Comparison of ENCODE assay signal across 25 mouse cellular contexts in genomic region chr9:56652551-56652950, GRCm38 (mm10).
DNase-seq lines count a peak whose midpoint lies in the region; ATAC-seq and TF ChIP-seq lines count a peak whose summit lies in the region.
"Had no signal": no experiment of that assay in that cellular context is flagged by ENCODE, and none has a peak within 500 bp of the region (broad histone marks: within the 10 kb centered on the region; RNA-seq: fewer than 3 reads in every experiment).

No protein-coding gene starts in this region.

- no peak overlapping the region for H3K9ac ChIP-seq in forebrain, embryonic 14.5 days (ENCODE audit: low read length)
- no peak overlapping the region for H3K9ac ChIP-seq in forebrain, embryonic 11.5 days (ENCODE audit: low read length)
- H3K9ac ChIP-seq: embryonic facial prominence, embryonic 13.5 days; embryonic facial prominence, embryonic 15.5 days; forebrain, embryonic 12.5 days; forebrain, postnatal 0 days had no signal

- no peak overlapping the region for H3K4me2 ChIP-seq in forebrain, embryonic 14.5 days (ENCODE audit: low read length)
- no peak overlapping the region for H3K4me2 ChIP-seq in forebrain, embryonic 11.5 days (ENCODE audit: low read depth, low read length, severe bottlenecking)
- H3K4me2 ChIP-seq: embryonic facial prominence, embryonic 13.5 days; embryonic facial prominence, embryonic 15.5 days; forebrain, embryonic 12.5 days had no signal

- no peaks in the 10 kb centered on the region for H3K36me3 ChIP-seq in forebrain, embryonic 14.5 days (ENCODE audit: control insufficient read depth, insufficient read depth, low read length)
- no peaks in the 10 kb centered on the region for H3K36me3 ChIP-seq in forebrain, embryonic 11.5 days (ENCODE audit: control insufficient read depth, insufficient read depth, low read length)
- H3K36me3 ChIP-seq: embryonic facial prominence, embryonic 13.5 days; embryonic facial prominence, embryonic 15.5 days; forebrain, embryonic 12.5 days; G1E had no signal

- no peak for TF ChIP-seq CTCF in layer of hippocampus, adult 2 months (conservative IDR thresholded peaks at IDR 0.05)
- TF ChIP-seq CTCF in brain, embryonic 14.5 days (IDR thresholded peaks at IDR 0.05; ENCODE audit: borderline replicate concordance, extremely low read depth, insufficient read depth, insufficient read length): no peak

- WGBS in forebrain, embryonic 14.5 days: 38% methylated on average over 7 of the region's 7 CpGs
- 67% methylated on average over 7 of the region's 7 CpGs for WGBS in forebrain, embryonic 11.5 days

- no peaks in the 10 kb centered on the region for H3K9me3 ChIP-seq in forebrain, embryonic 14.5 days (replicated peaks; ENCODE audit: control insufficient read depth, low read length)
- no peaks in the 10 kb centered on the region for H3K9me3 ChIP-seq in forebrain, embryonic 11.5 days (ENCODE audit: control insufficient read depth, low read length)
- H3K9me3 ChIP-seq: embryonic facial prominence, embryonic 13.5 days; embryonic facial prominence, embryonic 15.5 days; forebrain, embryonic 12.5 days; G1E had no signal

- 0 out of 2 replicates have a peak, but pooled peaks cover 8% of the 10 kb centered on the region for H3K27me3 ChIP-seq in forebrain, embryonic 14.5 days (replicated peaks; ENCODE audit: control insufficient read depth, insufficient read depth, low read length)
- no peaks in the 10 kb centered on the region; the same call in 1 of the 2 replicates for H3K27me3 ChIP-seq in forebrain, embryonic 11.5 days (ENCODE audit: control insufficient read depth, insufficient read depth, low read length)
- H3K27me3 ChIP-seq: embryonic facial prominence, embryonic 13.5 days; embryonic facial prominence, embryonic 15.5 days had no signal

- H3K4me1 ChIP-seq in forebrain, embryonic 14.5 days (ENCODE audit: control insufficient read depth, insufficient read depth, low read length): peaks cover 17% of the 10 kb centered on the region
- H3K4me1 ChIP-seq in forebrain, embryonic 11.5 days (replicated peaks; ENCODE audit: control insufficient read depth, insufficient read depth, low read length): 0 out of 2 replicates have a peak, but pooled peaks cover 1% of the 10 kb centered on the region

- ATAC-seq in forebrain, embryonic 14.5 days: no peak
- no peak for ATAC-seq in forebrain, embryonic 11.5 days (replicated peaks; ENCODE audit: low FRiP score)
- ATAC-seq: activated CD4-positive, CD25-positive, alpha-beta regulatory T cell, adult 4 months; CD4-positive, CD25-positive, alpha-beta regulatory T cell, adult 4 months; forebrain, postnatal 0 days; Patski had no signal

- no peak overlapping the region for H3K27ac ChIP-seq in forebrain, embryonic 14.5 days (ENCODE audit: low read depth, low read length)
- no peak overlapping the region for H3K27ac ChIP-seq in forebrain, embryonic 11.5 days (ENCODE audit: low read depth, low read length)
- H3K27ac ChIP-seq in layer of hippocampus, adult 2 months: peak overlapping the region; percentile 29; the same call in 1 of the 2 replicates
- H3K27ac ChIP-seq: embryonic facial prominence, embryonic 13.5 days; embryonic facial prominence, embryonic 15.5 days; forebrain, embryonic 12.5 days had no signal

- H3K4me3 ChIP-seq in forebrain, embryonic 14.5 days (ENCODE audit: low read depth, low read length): no peak overlapping the region
- no peak overlapping the region for H3K4me3 ChIP-seq in forebrain, embryonic 11.5 days (ENCODE audit: low read depth, low read length)
- H3K4me3 ChIP-seq in layer of hippocampus, adult 2 months: no peak overlapping the region
- H3K4me3 ChIP-seq: embryonic facial prominence, embryonic 13.5 days; embryonic facial prominence, embryonic 15.5 days; erythroblast, embryonic 14.5 days; forebrain, embryonic 12.5 days had no signal

- TF ChIP-seq POLR2A in brain, embryonic 14.5 days (IDR thresholded peaks at IDR 0.05; ENCODE audit: borderline replicate concordance, extremely low read depth, insufficient read depth, insufficient read length, poor library complexity, severe bottlenecking): no peak

- DNase-seq in forebrain, embryonic 14.5 days (ENCODE audit: low spot score): peak; percentile 60
- no peak for DNase-seq in forebrain, embryonic 11.5 days (ENCODE audit: low spot score)
- no peak for DNase-seq in layer of hippocampus, adult 2 months (ENCODE audit: low spot score in 2 of 2)
- DNase-seq in layer of hippocampus, adult 18-20 months (ENCODE audit: low spot score in 2 of 2): no peak
- DNase-seq in brain, embryonic 14.5 days (ENCODE audit: low read depth): peak; percentile 70
- DNase-seq: adrenal gland, adult 8-10 months; adrenal gland, postnatal 14 days; adrenal gland, postnatal 36 days; B cell, adult 2 months; cerebellum, adult 11 months; cerebellum, adult 18-20 months; cerebellum, adult 8-10 months; cerebellum, adult 9-11 months; cerebellum, postnatal 14 days; cerebellum, postnatal 36 days; embryo, embryonic 11 days; forebrain, postnatal 0 days had no signal

Comparison
In these comparisons a context has a peak if more than half of its experiments do, and no peak if none do; other contexts are left out.
1. DNase-seq: peak in forebrain, embryonic 14.5 days (single experiment) and brain, embryonic 14.5 days (single experiment); none in forebrain, embryonic 11.5 days (single experiment), layer of hippocampus, adult 2 months (0 of 2) and layer of hippocampus, adult 18-20 months (0 of 2).